Mouse (Mus musculus): ENCODE results near the gene Kremen1. TPM values are rescaled to one million over a fixed set of nuclear protein-coding genes. Genes with fewer than 3 reads are reported as not detected.

The Kremen1 gene
- total and polyA plus RNA-seq, 3 experiments = 5.0 to 11.8 (median 7.3) TPM

DNA sequence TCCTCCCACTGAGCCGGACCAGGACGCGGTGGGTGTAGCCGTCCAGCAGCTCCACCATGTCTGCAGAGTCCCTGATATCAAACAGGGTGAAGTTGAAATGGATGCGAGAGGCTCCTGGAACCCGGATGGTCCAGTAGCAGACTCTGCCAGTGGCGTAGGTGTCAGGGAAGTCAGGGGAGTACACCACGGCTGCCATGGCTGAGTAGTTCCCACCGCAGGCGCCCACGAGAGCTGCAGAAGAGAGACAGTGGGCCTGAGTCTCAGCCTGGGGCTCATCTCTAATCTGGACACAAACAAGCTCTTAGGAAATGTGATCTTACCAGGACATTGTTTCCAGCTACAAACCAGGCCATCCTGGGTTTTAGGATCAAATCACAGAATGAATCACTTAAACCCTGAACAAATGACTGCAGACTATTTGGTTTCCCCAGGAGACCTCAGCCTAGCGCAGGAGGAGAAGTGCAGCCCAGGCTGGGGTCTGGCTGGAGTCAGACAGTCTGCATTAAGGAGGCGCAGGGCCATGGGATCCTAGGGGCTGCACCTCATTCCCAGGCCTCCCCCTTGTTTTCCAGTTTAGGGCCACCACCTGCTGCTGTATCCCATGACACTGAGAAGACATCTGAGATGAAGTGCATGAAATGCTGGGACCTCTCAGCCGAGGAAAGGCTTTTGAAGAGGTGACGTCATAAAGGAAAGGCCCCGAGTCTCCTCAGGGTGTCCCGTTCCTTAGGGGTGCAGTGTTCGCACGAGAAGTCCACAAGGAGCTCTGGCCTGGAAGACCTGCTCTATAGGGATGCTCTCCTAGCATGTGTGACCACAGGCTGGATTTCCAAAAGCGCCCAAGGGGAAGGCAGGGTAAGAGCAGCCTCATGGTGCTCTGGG, 59.3 kb downstream of the Kremen1 start:
- TF ChIP-seq ZNF384 (IDR thresholded peaks at IDR 0.05; ENCODE audit: low read depth, low read length) (no peak), TCF12 (IDR thresholded peaks at IDR 0.05; ENCODE audit: low read depth, low read length) (no peak), BHLHE40 (IDR thresholded peaks at IDR 0.05; ENCODE audit: low read depth, low read length) (no peak), MAFK (IDR thresholded peaks at IDR 0.05; ENCODE audit: insufficient replicate concordance, low read length) (no peak), JUND (conservative IDR thresholded peaks at IDR 0.05; ENCODE audit: low read depth, low read length) (no peak), USF1 (IDR thresholded peaks at IDR 0.05; ENCODE audit: low read depth, low read length) (no peak)
- no peak for DNase-seq (ENCODE audit: extremely low read depth)
- Histone ChIP-seq H3K9me3 (replicated peaks; ENCODE audit: low read length) (no peaks in the 10 kb centered on the region), H3K4me3 (replicated peaks in 1 of 3; ENCODE audit: low read depth in 2 of 3, low read length in 2 of 3, poor library complexity in 1 of 3) (no peak overlapping the region), H3K79me2 (replicated peaks; ENCODE audit: control insufficient read depth, extremely low read depth, insufficient read depth, poor library complexity, severe bottlenecking) (no peaks in the 10 kb centered on the region), H3K4me2 (ENCODE audit: insufficient read depth, low read depth, poor library complexity, severe bottlenecking) (no peak overlapping the region), H3K27ac (ENCODE audit: insufficient read depth, low read depth) (no peak overlapping the region), H3K4me1 (ENCODE audit: control insufficient read depth in 1 of 2, insufficient read depth in 2 of 2) (peaks cover 1 to 4% of the 10 kb centered on the region in 2 experiments), H3K36me3 (replicated peaks in 1 of 2; ENCODE audit: control insufficient read depth in 1 of 2, insufficient read depth in 1 of 2, low read length in 1 of 2) (peaks cover 0 to 16% of the 10 kb centered on the region in 2 experiments), H3K27me3 (replicated peaks) (no peaks in the 10 kb centered on the region), H3K9ac (ENCODE audit: insufficient read depth, low read depth) (no peak overlapping the region)
- dilution Hi-C loops (cut with MboI; ENCODE audit: extremely low pct_ligation_motif_present, extremely low pct_unique_long_range_greater_than_20kb, low sequenced_read_pairs) = no loop called here
- in situ Hi-C loops (cut with MboI; ENCODE audit: low pct_ligation_motif_present, low pct_unique_long_range_greater_than_20kb, low sequenced_read_pairs) = no loop called here

GRCm38 (mm10) chr11:5199879-5200278, 61.5 kb downstream of the Kremen1 start:
- H3K4me3 ChIP-seq (replicated peaks in 1 of 3; ENCODE audit: low read depth in 2 of 3, low read length in 2 of 3, poor library complexity in 1 of 3) = no peak overlapping the region
- H3K36me3 ChIP-seq (replicated peaks in 1 of 2; ENCODE audit: control insufficient read depth in 1 of 2, insufficient read depth in 1 of 2, low read length in 1 of 2) = peaks cover 0 to 13% of the 10 kb centered on the region in 2 experiments
- TF ChIP-seq NELFE (IDR thresholded peaks at IDR 0.05; ENCODE audit: low read depth, low read length) (no peak), POLR2AphosphoS2 (IDR thresholded peaks at IDR 0.05; ENCODE audit: low read depth, low read length) (no peak), ETS1 (conservative IDR thresholded peaks at IDR 0.05; ENCODE audit: low read depth, low read length) (no peak), UBTF (IDR thresholded peaks at IDR 0.05; ENCODE audit: low read depth, low read length) (no peak), CHD2 (IDR thresholded peaks at IDR 0.05; ENCODE audit: low read length) (no peak), E2F4 (IDR thresholded peaks at IDR 0.05; ENCODE audit: insufficient replicate concordance, low read depth, low read length) (no peak), ZMIZ1 (IDR thresholded peaks at IDR 0.05; ENCODE audit: low read depth, low read length) (no peak), MAX (IDR thresholded peaks at IDR 0.05; ENCODE audit: low read length) (no peak), ELF1 (IDR thresholded peaks at IDR 0.05; ENCODE audit: low read depth, low read length) (no peak), MXI1 (IDR thresholded peaks at IDR 0.05; ENCODE audit: low read depth, low read length) (no peak), MEF2A (IDR thresholded peaks at IDR 0.05; ENCODE audit: borderline replicate concordance, low read depth, low read length) (no peak), POLR2A (IDR thresholded peaks at IDR 0.05; ENCODE audit: low read depth, low read length) (no peak), NRF1 (IDR thresholded peaks at IDR 0.05; ENCODE audit: low read depth, low read length) (no peak), GABPA (IDR thresholded peaks at IDR 0.05; ENCODE audit: insufficient replicate concordance, low read depth, low read length) (no peak)
- H3K27ac ChIP-seq (ENCODE audit: insufficient read depth, low read depth) = no peak overlapping the region
- no peak for DNase-seq (ENCODE audit: extremely low read depth)
- H3K27me3 ChIP-seq (replicated peaks) = no peaks in the 10 kb centered on the region
- no peaks in the 10 kb centered on the region for H3K9me3 ChIP-seq (replicated peaks; ENCODE audit: low read length)
- H3K4me2 ChIP-seq (ENCODE audit: insufficient read depth, low read depth, poor library complexity, severe bottlenecking) = no peak overlapping the region
- no peaks in the 10 kb centered on the region for H3K79me2 ChIP-seq (replicated peaks; ENCODE audit: control insufficient read depth, extremely low read depth, insufficient read depth, poor library complexity, severe bottlenecking)
- H3K4me1 ChIP-seq (ENCODE audit: control insufficient read depth in 1 of 2, insufficient read depth in 2 of 2) = peaks cover 12 to 14% of the 10 kb centered on the region in 2 experiments
- in situ Hi-C loops (cut with MboI; ENCODE audit: low pct_ligation_motif_present, low pct_unique_long_range_greater_than_20kb, low sequenced_read_pairs) = no loop called here
- dilution Hi-C loops (cut with MboI; ENCODE audit: extremely low pct_ligation_motif_present, extremely low pct_unique_long_range_greater_than_20kb, low sequenced_read_pairs) = no loop called here
- H3K9ac ChIP-seq (ENCODE audit: insufficient read depth, low read depth) = no peak overlapping the region

Data from CH12.LX (cell line).